Mouse (Mus musculus): ENCODE results near the gene Setdb1.

DNA sequence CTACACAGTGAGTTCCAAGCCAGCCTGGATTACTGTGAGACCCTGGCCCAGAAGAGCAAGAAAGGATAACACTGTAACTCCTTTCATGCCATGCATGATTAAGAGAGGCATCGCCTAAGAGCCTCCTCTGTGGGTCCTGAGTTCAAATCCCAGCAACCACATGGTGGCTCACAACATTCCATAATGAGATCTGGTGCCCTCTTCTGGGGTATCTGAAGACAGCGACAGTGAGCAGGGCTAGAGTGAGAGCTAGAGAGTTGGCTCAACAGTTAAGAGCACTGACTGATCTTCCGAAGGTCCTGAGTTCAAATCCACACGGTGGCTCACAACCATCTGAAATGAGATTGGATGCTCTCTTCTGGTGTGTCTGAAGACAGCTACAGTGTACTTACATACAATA lies 82.5 kb downstream of the Setdb1 start:
- TF ChIP-seq CTCF (IDR thresholded peaks at IDR 0.05; ENCODE audit: insufficient read depth, low read depth, low read length) (no peak), POLR2A (IDR thresholded peaks at IDR 0.05; ENCODE audit: insufficient read depth, low read depth, low read length) (no peak)

Data from olfactory bulb, adult 2 months (tissue).